Mouse (Mus musculus) CH12.LX (cell line): ENCODE measurements around the gene Mlh1. TPM values are rescaled to one million over a fixed set of nuclear protein-coding genes. Genes with fewer than 3 reads are reported as not detected.

Source experiments
- DNase-seq: peaks from one replicate; pipeline ENCODE4 v3.0.0-alpha.2; 2013; ENCODE audit errors: extremely low read depth
- H3K27ac ChIP-seq: 2 replicates; pipeline ENCODE4 v1.5.1; 2012; ENCODE audit warnings: low read depth, mild to moderate bottlenecking, control low read depth, moderate library complexity; ENCODE audit not compliant: insufficient read depth
- H3K27me3 ChIP-seq: replicated peaks from 2 replicates; pipeline ENCODE3; 2012; ENCODE audit warnings: inconsistent platforms
- H3K36me3 ChIP-seq, 2 experiments: replicated peaks in 1 of 2; 2 replicates each; pipeline versions ENCODE3 to v1.6.1; 2012; ENCODE audit warnings: inconsistent platforms in 1 of 2, low read length in 1 of 2, mild to moderate bottlenecking in 1 of 2, mixed read lengths in 1 of 2, moderate library complexity in 1 of 2; ENCODE audit not compliant: control insufficient read depth in 1 of 2, insufficient read depth in 1 of 2
- H3K4me1 ChIP-seq, 2 experiments: 2 replicates each; pipeline ENCODE4 v1.6.1; 2012; ENCODE audit warnings: inconsistent platforms in 1 of 2, moderate library complexity in 1 of 2; ENCODE audit not compliant: insufficient read depth in 2 of 2, control insufficient read depth in 1 of 2
- H3K4me2 ChIP-seq: 2 replicates; pipeline ENCODE4 v1.6.1; 2012; ENCODE audit warnings: low read depth, mild to moderate bottlenecking, control low read depth; ENCODE audit not compliant: poor library complexity, insufficient read depth, severe bottlenecking
- H3K4me3 ChIP-seq, 3 experiments: fragments of 150-350 bp in 1 of 3; sonication (generic) in 1 of 3; replicated peaks in 1 of 3; 2 replicates each; pipeline versions ENCODE3 to v1.5.1; 2011 to 2012; ENCODE audit warnings: low read depth in 2 of 3, low read length in 2 of 3, mild to moderate bottlenecking in 2 of 3, moderate library complexity in 2 of 3, control low read depth in 1 of 3, improper control_type of control experiment in 1 of 3, inconsistent platforms in 1 of 3, mixed read lengths in 1 of 3; ENCODE audit not compliant: poor library complexity in 1 of 3
- H3K79me2 ChIP-seq: replicated peaks from 2 replicates; pipeline ENCODE4 v1.6.1; 2012; ENCODE audit warnings: mild to moderate bottlenecking, moderate library complexity; ENCODE audit not compliant: control insufficient read depth, poor library complexity, insufficient read depth, severe bottlenecking; ENCODE audit errors: extremely low read depth
- H3K9ac ChIP-seq: 2 replicates; pipeline ENCODE4 v1.6.1; 2012; ENCODE audit warnings: low read depth, mild to moderate bottlenecking, control low read depth, moderate library complexity; ENCODE audit not compliant: insufficient read depth
- H3K9me3 ChIP-seq: replicated peaks from 2 replicates; pipeline ENCODE3; 2012; ENCODE audit warnings: low read length, inconsistent platforms, mixed read lengths
- BHLHE40 ChIP-seq: IDR thresholded peaks from 2 replicates; pipeline ENCODE4 v1.6.1; 2011; ENCODE audit warnings: mild to moderate bottlenecking, low read depth, low read length, improper control_type of control experiment
- CHD2 ChIP-seq: IDR thresholded peaks from 2 replicates; pipeline ENCODE4 v1.6.1; 2011; ENCODE audit warnings: low read length, improper control_type of control experiment
- CTCF ChIP-seq, 2 experiments: IDR thresholded peaks in 1 of 2; conservative IDR thresholded peaks in 1 of 2; 2 replicates each; pipeline ENCODE4 v1.5.1; 2011 to 2012; ENCODE audit warnings: low read depth in 2 of 2, low read length in 2 of 2, improper control_type of control experiment in 1 of 2, inconsistent platforms in 1 of 2, mild to moderate bottlenecking in 1 of 2, moderate library complexity in 1 of 2
- ETS1 ChIP-seq: conservative IDR thresholded peaks from 2 replicates; pipeline ENCODE4 v1.6.1; 2012; ENCODE audit warnings: low read depth, mild to moderate bottlenecking, inconsistent platforms, low read length, improper control_type of control experiment, moderate library complexity
- GABPA ChIP-seq: IDR thresholded peaks from 2 replicates; pipeline ENCODE4 v1.6.1; 2012; ENCODE audit warnings: low read depth, low read length, improper control_type of control experiment, inconsistent platforms; ENCODE audit not compliant: insufficient replicate concordance
- HCFC1 ChIP-seq: IDR thresholded peaks from 2 replicates; pipeline ENCODE4 v1.6.1; 2012; ENCODE audit warnings: low read depth, mild to moderate bottlenecking, inconsistent platforms, low read length, improper control_type of control experiment
- IRF4 ChIP-seq: IDR thresholded peaks from 2 replicates; pipeline ENCODE4 v1.6.1; 2014; ENCODE audit warnings: low read depth, mild to moderate bottlenecking, inconsistent platforms, low read length, improper control_type of control experiment
- JUN ChIP-seq: IDR thresholded peaks from 2 replicates; pipeline ENCODE4 v1.6.1; 2011; ENCODE audit warnings: low read depth, mild to moderate bottlenecking, low read length, improper control_type of control experiment, moderate library complexity; ENCODE audit not compliant: insufficient read depth
- KAT2A ChIP-seq: IDR thresholded peaks from 2 replicates; pipeline ENCODE4 v1.6.1; 2012; ENCODE audit warnings: low read length, improper control_type of control experiment, inconsistent platforms; ENCODE audit not compliant: insufficient replicate concordance
- MAX ChIP-seq: IDR thresholded peaks from 2 replicates; pipeline ENCODE4 v1.6.1; 2011; ENCODE audit warnings: low read length, improper control_type of control experiment
- MAZ ChIP-seq: IDR thresholded peaks from 2 replicates; pipeline ENCODE4 v1.6.1; 2012; ENCODE audit warnings: low read depth, mild to moderate bottlenecking, inconsistent platforms, low read length, improper control_type of control experiment, moderate library complexity
- MEF2A ChIP-seq: IDR thresholded peaks from 2 replicates; pipeline ENCODE4 v1.6.1; 2014; ENCODE audit warnings: low read depth, mild to moderate bottlenecking, inconsistent platforms, low read length, improper control_type of control experiment, borderline replicate concordance
- MYC ChIP-seq: IDR thresholded peaks from 2 replicates; pipeline ENCODE4 v1.6.1; 2011; ENCODE audit warnings: low read depth, mild to moderate bottlenecking, improper control_type of control experiment, low read length
- NRF1 ChIP-seq: IDR thresholded peaks from 2 replicates; pipeline ENCODE4 v1.6.1; 2014; ENCODE audit warnings: low read depth, mild to moderate bottlenecking, inconsistent platforms, low read length, improper control_type of control experiment, moderate library complexity
- PAX5 ChIP-seq: IDR thresholded peaks from 2 replicates; pipeline ENCODE4 v1.6.1; 2012; ENCODE audit warnings: low read length, inconsistent platforms, mixed read lengths
- POLR2A ChIP-seq: IDR thresholded peaks from 2 replicates; pipeline ENCODE4 v1.6.1; 2011; ENCODE audit warnings: low read depth, mild to moderate bottlenecking, improper control_type of control experiment, low read length
- RAD21 ChIP-seq: IDR thresholded peaks from 2 replicates; pipeline ENCODE4 v1.6.1; 2011; ENCODE audit warnings: low read depth, mild to moderate bottlenecking, low read length, improper control_type of control experiment, moderate library complexity
- RCOR1 ChIP-seq: conservative IDR thresholded peaks from 2 replicates; pipeline ENCODE4 v1.6.1; 2012; ENCODE audit warnings: low read depth, mild to moderate bottlenecking, inconsistent platforms, low read length, improper control_type of control experiment
- SIN3A ChIP-seq: IDR thresholded peaks from 2 replicates; pipeline ENCODE4 v1.6.1; 2012; ENCODE audit warnings: low read length, improper control_type of control experiment, inconsistent platforms
- TBP ChIP-seq: conservative IDR thresholded peaks from 2 replicates; pipeline ENCODE4 v1.6.1; 2011; ENCODE audit warnings: low read depth, low read length, improper control_type of control experiment
- TCF12 ChIP-seq: IDR thresholded peaks from 2 replicates; pipeline ENCODE4 v1.6.1; 2014; ENCODE audit warnings: low read depth, mild to moderate bottlenecking, inconsistent platforms, low read length, improper control_type of control experiment
- UBTF ChIP-seq: IDR thresholded peaks from 2 replicates; pipeline ENCODE4 v1.6.1; 2012; ENCODE audit warnings: low read depth, mild to moderate bottlenecking, inconsistent platforms, low read length, improper control_type of control experiment, moderate library complexity
- USF1 ChIP-seq: IDR thresholded peaks from 2 replicates; pipeline ENCODE4 v1.6.1; 2014; ENCODE audit warnings: low read depth, mild to moderate bottlenecking, inconsistent platforms, low read length, improper control_type of control experiment
- USF2 ChIP-seq: conservative IDR thresholded peaks from 2 replicates; pipeline ENCODE4 v1.6.1; 2011; ENCODE audit warnings: low read depth, low read length, improper control_type of control experiment
- ZKSCAN1 ChIP-seq: IDR thresholded peaks from 2 replicates; pipeline ENCODE4 v1.6.1; 2012; ENCODE audit warnings: low read depth, inconsistent platforms, low read length, improper control_type of control experiment, borderline replicate concordance
- dilution Hi-C: fragments of 300-500 bp; cut with MboI; formaldehyde crosslinking; loops from 2 replicates; pipeline ENCODE4 v1.14.3; 2020; ENCODE audit warnings: low sequenced_read_pairs; ENCODE audit not compliant: extremely low pct_unique_long_range_greater_than_20kb, extremely low pct_ligation_motif_present
- in situ Hi-C: fragments of 300-500 bp; cut with MboI; formaldehyde crosslinking; loops from 3 replicates; pipeline ENCODE4 v1.14.3; 2019; ENCODE audit warnings: low sequenced_read_pairs, low pct_ligation_motif_present, low pct_unique_long_range_greater_than_20kb, mixed read lengths
- polyA plus RNA-seq: library from polyadenylated mRNA; unstranded; fragments of >175 nt; gene quantifications from 2 replicates; pipeline ENCODE4 v1.2.1, GENCODE M21; 2012; ENCODE audit warnings: low read depth; ENCODE audit not compliant: insufficient read length
- total RNA-seq, 2 experiments: library from RNA; depleted of rRNA; stranded (reverse); fragments of 300-350 nt in 1 of 2; fragments of >200 nt in 1 of 2; gene quantifications; 2 replicates each; pipeline ENCODE4 v1.2.3; 2012 to 2014

Gene Mlh1
- total and polyA plus RNA-seq, 3 experiments, result 25.7 to 57.9 (median 50.2) TPM

DNA sequence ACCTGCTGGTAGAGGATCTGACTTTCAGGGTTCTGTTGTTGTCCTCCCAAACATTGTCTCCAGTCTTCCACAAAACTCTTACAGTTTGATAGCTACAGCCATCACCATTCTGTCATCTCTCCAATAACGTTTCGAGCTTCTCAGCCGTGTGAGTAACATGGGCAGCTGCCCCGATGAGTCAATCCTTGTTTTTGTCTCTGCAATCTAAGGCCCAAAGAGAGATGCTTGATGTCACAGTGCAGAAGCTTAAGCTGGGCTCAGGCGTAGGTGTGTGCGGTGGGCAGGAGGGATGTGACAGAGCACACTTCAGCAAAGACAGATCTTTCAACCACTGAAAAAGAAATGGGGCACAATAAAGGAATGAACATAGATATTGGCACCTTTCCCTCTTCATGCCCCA, 32.4 kb upstream of the Mlh1 start:
- dilution Hi-C loops (no loop called here), in situ Hi-C loops (no loop called here)
- Histone ChIP-seq H3K36me3 (no peaks in the 10 kb centered on the region), H3K27ac (no peak overlapping the region), H3K27me3 (peaks cover 4% of the 10 kb centered on the region), H3K4me1 (no peaks in the 10 kb centered on the region), H3K79me2 (no peaks in the 10 kb centered on the region), H3K9ac (no peak overlapping the region), H3K4me3 (no peak overlapping the region), H3K9me3 (no peaks in the 10 kb centered on the region), H3K4me2 (no peak overlapping the region)
- DNase-seq, result no peak
- TF ChIP-seq RCOR1 (no peak), TCF12 (no peak), SIN3A (no peak), CTCF (conservative IDR thresholded peaks at IDR 0.05 in 1 of 2, IDR thresholded peaks at IDR 0.05 in 1 of 2; ENCODE audit: low read depth in 2 of 2, low read length in 2 of 2) (no peak), MYC (no peak), NRF1 (no peak), ZKSCAN1 (no peak), MEF2A (no peak), MAZ (no peak), CHD2 (no peak), MAX (no peak)

- no peak for DNase-seq
- Histone ChIP-seq H3K27me3 (peaks cover 4% of the 10 kb centered on the region), H3K79me2 (no peaks in the 10 kb centered on the region), H3K27ac (no peak overlapping the region), H3K4me2 (no peak overlapping the region), H3K36me3 (no peaks in the 10 kb centered on the region), H3K4me3 (no peak overlapping the region), H3K4me1 (no peaks in the 10 kb centered on the region), H3K9ac (no peak overlapping the region), H3K9me3 (no peaks in the 10 kb centered on the region)
- TF ChIP-seq ETS1 (no peak), MEF2A (no peak), RAD21 (no peak), USF2 (no peak), JUN (no peak), USF1 (no peak), UBTF (no peak), TBP (no peak), NRF1 (no peak), PAX5 (no peak), RCOR1 (no peak), BHLHE40 (no peak), GABPA (no peak), POLR2A (no peak), IRF4 (no peak), HCFC1 (no peak), KAT2A (no peak)
- in situ Hi-C loops (no loop called here), dilution Hi-C loops (no loop called here)
These were observed 30.7 kb upstream of the Mlh1 start for GRCm38 (mm10) chr9:111302196-111302831.
